Comparison of ENCODE assay signal across 11 mouse cellular contexts in genomic region chr8:127183533-127183932, GRCm38 (mm10).
DNase-seq lines count a peak whose midpoint lies in the region; ATAC-seq and TF ChIP-seq lines count a peak whose summit lies in the region.
"Had no signal": no experiment of that assay in that cellular context is flagged by ENCODE, and none has a peak within 500 bp of the region (broad histone marks: within the 10 kb centered on the region; RNA-seq: fewer than 3 reads in every experiment).

No protein-coding gene starts in this region.

- H3K27ac ChIP-seq in heart, embryonic 15.5 days: peak overlapping the region; percentile 33
- peak overlapping the region; percentile 51; the same call in 1 of the 2 replicates for H3K27ac ChIP-seq in lung, embryonic 14.5 days (ENCODE audit: low read depth)
- peak overlapping the region; percentile 31; the same call in 1 of the 2 replicates for H3K27ac ChIP-seq in limb, embryonic 10.5 days
- H3K27ac ChIP-seq in liver, embryonic 13.5 days: peak overlapping the region; percentile 50; the same call in 1 of the 2 replicates

- 48% methylated on average over 2 of the region's 2 CpGs for WGBS in heart, embryonic 15.5 days
- 24% methylated on average over 2 of the region's 2 CpGs for WGBS in lung, embryonic 14.5 days
- WGBS in limb, embryonic 10.5 days: 87% methylated on average over 2 of the region's 2 CpGs
- WGBS in liver, embryonic 13.5 days (ENCODE audit: insufficient replicate concordance): 59% methylated on average over 2 of the region's 2 CpGs

- peaks cover 41% of the 10 kb centered on the region for H3K4me1 ChIP-seq in heart, embryonic 15.5 days (replicated peaks)
- peaks cover 20% of the 10 kb centered on the region for H3K4me1 ChIP-seq in lung, embryonic 14.5 days (ENCODE audit: insufficient read depth)
- peaks cover 56% of the 10 kb centered on the region for H3K4me1 ChIP-seq in limb, embryonic 10.5 days
- H3K4me1 ChIP-seq in liver, embryonic 13.5 days (replicated peaks): peaks cover 21% of the 10 kb centered on the region

- intact Hi-C loops in heart, postnatal 36 days (cut with DNase I): no loop called here

- no peaks in the 10 kb centered on the region for H3K9me3 ChIP-seq in heart, embryonic 15.5 days (replicated peaks)
- H3K9me3 ChIP-seq in lung, embryonic 14.5 days (ENCODE audit: low read depth, low read length): no peaks in the 10 kb centered on the region
- no peaks in the 10 kb centered on the region for H3K9me3 ChIP-seq in limb, embryonic 10.5 days (replicated peaks)
- H3K9me3 ChIP-seq in liver, embryonic 13.5 days (replicated peaks): no peaks in the 10 kb centered on the region

- H3K9ac ChIP-seq in heart, embryonic 15.5 days: no peak overlapping the region
- H3K9ac ChIP-seq in lung, embryonic 14.5 days: no peak overlapping the region
- no peak overlapping the region for H3K9ac ChIP-seq in liver, embryonic 13.5 days

- no peak overlapping the region for H3K4me3 ChIP-seq in heart, embryonic 15.5 days
- no peak overlapping the region for H3K4me3 ChIP-seq in lung, embryonic 14.5 days (ENCODE audit: low read depth, low read length)
- H3K4me3 ChIP-seq in limb, embryonic 10.5 days: no peak overlapping the region
- H3K4me3 ChIP-seq in liver, embryonic 13.5 days (replicated peaks): no peak overlapping the region

- H3K27me3 ChIP-seq in heart, embryonic 15.5 days: no peaks in the 10 kb centered on the region
- H3K27me3 ChIP-seq in lung, embryonic 14.5 days (ENCODE audit: insufficient read depth, low read length): no peaks in the 10 kb centered on the region
- H3K27me3 ChIP-seq in limb, embryonic 10.5 days (ENCODE audit: low read depth, poor library complexity, severe bottlenecking): no peaks in the 10 kb centered on the region
- no peaks in the 10 kb centered on the region for H3K27me3 ChIP-seq in liver, embryonic 13.5 days

- TF ChIP-seq CTCF in lung, embryonic 14.5 days (IDR thresholded peaks at IDR 0.05; ENCODE audit: low read depth): no peak

- DNase-seq in heart, postnatal 36 days: no peak
- no peak for DNase-seq in lung, embryonic 14.5 days
- DNase-seq in lung, postnatal 4 days: no peak
- no peak for DNase-seq in limb, embryonic 10.5 days (ENCODE audit: low spot score)
- DNase-seq in liver, embryonic 13.5 days: no peak
- DNase-seq in urinary bladder, adult 2 months (ENCODE audit: low spot score): no peak
- DNase-seq: cerebellum, adult 11-12 months; right cerebral cortex, postnatal 14 days had no signal

- H3K4me2 ChIP-seq in heart, embryonic 15.5 days: no peak overlapping the region; the same call in 1 of the 2 replicates
- no peak overlapping the region for H3K4me2 ChIP-seq in lung, embryonic 14.5 days
- no peak overlapping the region for H3K4me2 ChIP-seq in liver, embryonic 13.5 days

- no peak for ATAC-seq in heart, embryonic 15.5 days (replicated peaks; ENCODE audit: insufficient number of reproducible peaks, insufficient read depth, low FRiP score, low read depth)
- ATAC-seq in lung, embryonic 14.5 days (ENCODE audit: insufficient read depth): no peak; the same call in 1 of the 2 replicates
- ATAC-seq in liver, embryonic 13.5 days (ENCODE audit: low read depth): peak; percentile 11; the same call in 1 of the 2 replicates
- ATAC-seq: activated CD4-positive, CD25-positive, alpha-beta regulatory T cell, adult 4 months; inflammation-experienced regulatory T-cells, adult 6 months had no signal

- H3K36me3 ChIP-seq in heart, embryonic 15.5 days: no peaks in the 10 kb centered on the region
- H3K36me3 ChIP-seq in lung, embryonic 14.5 days (ENCODE audit: insufficient read depth): no peaks in the 10 kb centered on the region
- no peaks in the 10 kb centered on the region for H3K36me3 ChIP-seq in limb, embryonic 10.5 days
- no peaks in the 10 kb centered on the region for H3K36me3 ChIP-seq in liver, embryonic 13.5 days
